Mouse (Mus musculus): ENCODE measurements around the gene Kif18a. TPM values are rescaled to one million over a fixed set of nuclear protein-coding genes. Genes with fewer than 3 reads are reported as not detected.

Kif18a gene
- polyA plus RNA-seq, 1 experiment from 2014 or later: 22.3 TPM

Other genes starting within 250 kb of the Kif18a start
- gene Mettl15, start within 50 bp of the Kif18a start, polyA plus RNA-seq (2015; fragmentation: Nextera tagmentation; extraction: Ambion mirVana): 14.5 and 15.1 TPM in 2 replicates

All from lung, embryonic 16.5 days (tissue).